In genomic region chr8:94706732-94707395, GRCm38 (mm10) we compare ENCODE assay signal across 14 mouse cellular contexts. TPM values are rescaled to one million over a fixed set of nuclear protein-coding genes. Genes with fewer than 3 reads are reported as not detected.
A peak's percentile ranks its signal among the peaks of the same experiment; 100 is the strongest.
DNase-seq lines count a peak whose midpoint lies in the region; ATAC-seq and TF ChIP-seq lines count a peak whose summit lies in the region.
"Had no signal": no experiment of that assay in that cellular context is flagged by ENCODE, and none has a peak within 500 bp of the region (broad histone marks: within the 10 kb centered on the region; RNA-seq: fewer than 3 reads in every experiment).

No protein-coding gene starts in this region.

- H3K4me1 ChIP-seq in heart, postnatal 0 days (ENCODE audit: control insufficient read depth, insufficient read depth), result peaks cover 7% of the 10 kb centered on the region; the same call in 1 of the 2 replicates

- no peak overlapping the region for H3K27ac ChIP-seq in heart, postnatal 0 days (ENCODE audit: low read depth)
- H3K27ac ChIP-seq: embryonic facial prominence, embryonic 10.5 days; midbrain, embryonic 12.5 days had no signal

- no peaks in the 10 kb centered on the region for H3K36me3 ChIP-seq in heart, postnatal 0 days (replicated peaks; ENCODE audit: control insufficient read depth, insufficient read depth, low read length)
- H3K36me3 ChIP-seq: embryonic facial prominence, embryonic 10.5 days; midbrain, embryonic 12.5 days had no signal

- no peak overlapping the region for H3K4me2 ChIP-seq in heart, postnatal 0 days (ENCODE audit: low read depth, low read length)
- H3K4me2 ChIP-seq: midbrain, embryonic 12.5 days had no signal

- no peak overlapping the region for H3K4me3 ChIP-seq in heart, postnatal 0 days (ENCODE audit: low read depth, low read length)
- H3K4me3 ChIP-seq: embryonic facial prominence, embryonic 10.5 days; midbrain, embryonic 12.5 days had no signal

- no peak for TF ChIP-seq EP300 in heart, postnatal 0 days (IDR thresholded peaks at IDR 0.05; ENCODE audit: low read depth)

- no peak for TF ChIP-seq CTCF in heart, postnatal 0 days (IDR thresholded peaks at IDR 0.05; ENCODE audit: low read depth)

- 45% methylated on average over 9 of the region's 9 CpGs for WGBS in heart, postnatal 0 days

- no peak for ATAC-seq in heart, postnatal 0 days (ENCODE audit: insufficient read depth, low read depth)
- ATAC-seq: inflammation-experienced regulatory T-cells, adult 6 months had no signal

- H3K9ac ChIP-seq in heart, postnatal 0 days (replicated peaks; ENCODE audit: low read depth, low read length), result no peak overlapping the region
- H3K9ac ChIP-seq: midbrain, embryonic 12.5 days had no signal

- DNase-seq in kidney, adult 8-10 months, result peak; percentile 46 to 62
- no peak for DNase-seq in kidney, postnatal 10 days
- peak; percentile 20 for DNase-seq in MN1 (ENCODE audit: low spot score)
- DNase-seq in adrenal gland, postnatal 10 days, result peak; percentile 56
- peak; percentile 47 for DNase-seq in heart, postnatal 0 days (ENCODE audit: low spot score)
- no peak for DNase-seq in spleen, adult 12 weeks (ENCODE audit: low spot score)
- DNase-seq in embryo, embryonic 9.5 days (ENCODE audit: extremely low spot score), result no peak
- DNase-seq in layer of hippocampus, postnatal 36 days, result no peak
- DNase-seq: cerebellum, postnatal 10 days; liver had no signal

- H3K9me3 ChIP-seq in heart, postnatal 0 days (replicated peaks; ENCODE audit: control insufficient read depth, low read length), result no peaks in the 10 kb centered on the region
- H3K9me3 ChIP-seq: embryonic facial prominence, embryonic 10.5 days; midbrain, embryonic 12.5 days had no signal

- no peaks in the 10 kb centered on the region for H3K27me3 ChIP-seq in heart, postnatal 0 days (ENCODE audit: control insufficient read depth, insufficient read depth, low read length)

RNA-seq across cellular contexts. Expression of gene Pllp, which starts 10.8 kb away (rescaled TPM):
- 1 to 10 TPM; 2.0 to 3.9 TPM for total RNA-seq in adrenal gland, postnatal 10 days (2021)
- 1.7 and 5.0 TPM in 2 replicates for total RNA-seq in heart, postnatal 0 days (2014; rRNA removed; ENCODE audit: low replicate concordance)
- 0.21 and 0.36 TPM in 2 replicates for polyA plus RNA-seq in heart, postnatal 0 days (2015; fragmentation: Nextera tagmentation; extraction: Ambion mirVana)
- total RNA-seq in layer of hippocampus, postnatal 36 days (2021), result 10 to 100 TPM; 41.5 to 47.1 TPM

RNA-seq across cellular contexts. Expression of gene Ccl22, which starts 38.5 kb away (rescaled TPM):
- total RNA-seq in adrenal gland, postnatal 10 days (2021), result 1 to 10 TPM in 1 of 2 experiments, under 1 TPM in 1; 0.60 to 1.0 TPM
- 1.7 TPM in 1 of 2 replicates, not detected in the other for total RNA-seq in heart, postnatal 0 days (2014; rRNA removed; ENCODE audit: low replicate concordance)
- polyA plus RNA-seq in heart, postnatal 0 days (2015; fragmentation: Nextera tagmentation; extraction: Ambion mirVana), result not detected in 2 replicates
- not detected for total RNA-seq in layer of hippocampus, postnatal 36 days (2021)
- total RNA-seq: left cerebral cortex, adult 18-20 months had no signal
- polyA plus RNA-seq: embryonic facial prominence, embryonic 10.5 days; inflammation-experienced regulatory T-cells, adult 6 months; midbrain, embryonic 12.5 days had no signal

RNA-seq across cellular contexts. Expression of gene Arl2bp, which starts 40.5 kb away (rescaled TPM):
- 10 to 100 TPM; 60.1 to 66.1 TPM for total RNA-seq in adrenal gland, postnatal 10 days (2021)
- total RNA-seq in heart, postnatal 0 days (2014; rRNA removed; ENCODE audit: low replicate concordance), result 160 and 223 TPM in 2 replicates
- 110 and 125 TPM in 2 replicates for polyA plus RNA-seq in heart, postnatal 0 days (2015; fragmentation: Nextera tagmentation; extraction: Ambion mirVana)
- total RNA-seq in layer of hippocampus, postnatal 36 days (2021), result 100 to 1,000 TPM; 150 to 161 TPM

Comparison
In these comparisons a context has a peak if more than half of its experiments do, and no peak if none do; other contexts are left out.
1. DNase-seq: peak in kidney, adult 8-10 months (2 of 2), MN1 (single experiment), adrenal gland, postnatal 10 days (single experiment) and heart, postnatal 0 days (single experiment); none in kidney, postnatal 10 days (single experiment), spleen, adult 12 weeks (single experiment), embryo, embryonic 9.5 days (single experiment) and layer of hippocampus, postnatal 36 days (0 of 2).